Mouse (Mus musculus) kidney, embryonic 14.5 days (tissue): ENCODE measurements around the gene Btg1. TPM values are rescaled to one million over a fixed set of nuclear protein-coding genes. Genes with fewer than 3 reads are reported as not detected.
A peak's percentile ranks its signal among the peaks of the same experiment; 100 is the strongest.

Experiments
- ATAC-seq: fragments of 200-750 bp; cut with Nextera tagmentation; 2 replicates; pipeline ENCODE4 v1.8.0; 2017; ENCODE audit warnings: moderate number of reproducible peaks, mild to moderate bottlenecking, moderate TSS enrichment, moderate library complexity; ENCODE audit not compliant: low FRiP score, low TSS enrichment
- H3K27ac ChIP-seq: fragments of 300-500 bp; sonication (generic); 2 replicates; pipeline ENCODE4 v1.5.1; 2014; ENCODE audit warnings: low read depth, mild to moderate bottlenecking, low read length, moderate library complexity, mixed read lengths
- H3K27me3 ChIP-seq: fragments of 300-500 bp; sonication (generic); 2 replicates; pipeline ENCODE4 v1.6.1; 2014; ENCODE audit warnings: mild to moderate bottlenecking, low read length; ENCODE audit not compliant: control insufficient read depth, insufficient read depth
- H3K36me3 ChIP-seq: fragments of 300-500 bp; sonication (generic); 2 replicates; pipeline ENCODE4 v1.6.1; 2014; ENCODE audit warnings: low read length, mixed read lengths; ENCODE audit not compliant: control insufficient read depth, insufficient read depth
- H3K4me1 ChIP-seq: fragments of 300-500 bp; sonication (generic); 2 replicates; pipeline ENCODE4 v1.6.1; 2014; ENCODE audit warnings: low read length, mixed read lengths; ENCODE audit not compliant: control insufficient read depth, insufficient read depth
- H3K4me2 ChIP-seq: fragments of 300-500 bp; sonication (generic); replicated peaks from 2 replicates; pipeline ENCODE4 v1.6.1; 2014; ENCODE audit warnings: low read depth, mild to moderate bottlenecking, low read length
- H3K4me3 ChIP-seq: fragments of 300-500 bp; sonication (generic); 2 replicates; pipeline ENCODE4 v1.5.1; 2014; ENCODE audit warnings: mild to moderate bottlenecking, low read length
- H3K9ac ChIP-seq: fragments of 300-500 bp; sonication (generic); 2 replicates; pipeline ENCODE4 v1.6.1; 2014; ENCODE audit warnings: low read depth, mild to moderate bottlenecking, low read length, moderate library complexity
- H3K9me3 ChIP-seq: fragments of 300-500 bp; sonication (generic); 2 replicates; pipeline ENCODE4 v1.6.1; 2016; ENCODE audit warnings: low read length; ENCODE audit not compliant: control insufficient read depth
- WGBS: fragments of 180-500 bp; shearing (Covaris S2); extraction: QIAGEN DNeasy Blood & Tissue Kit; methylation state at CpG from one replicate; pipeline ENCODE4 v1.1.7; 2014; 5-methylcytosine and 5-hydroxymethylcytosine counted together
- polyA plus RNA-seq: library from polyadenylated mRNA; unstranded; fragments of >200 nt; fragmentation: Nextera tagmentation; extraction: Ambion mirVana; gene quantifications from 2 replicates; pipeline ENCODE4 v1.2.1, GENCODE M21; 2014

The Btg1 gene
- polyA plus RNA-seq, 1 experiment from 2014 or later = 55.9 TPM

GRCm38 (mm10) chr10:96633145-96633516 lies 16.3 kb downstream of the Btg1 start:
- Histone ChIP-seq H3K4me3 (no peak overlapping the region), H3K36me3 (peaks cover 2% of the 10 kb centered on the region; the same call in 1 of the 2 replicates), H3K27me3 (no peaks in the 10 kb centered on the region), H3K9ac (no peak overlapping the region), H3K4me1 (0 out of 2 replicates have a peak, but pooled peaks cover 2% of the 10 kb centered on the region), H3K9me3 (no peaks in the 10 kb centered on the region), H3K4me2 (no peak overlapping the region), H3K27ac (no peak overlapping the region)
- no peak for ATAC-seq
- WGBS = 81% methylated on average over 4 of the region's 4 CpGs

GRCm38 (mm10) chr10:96635472-96635871 lies 18.7 kb downstream of the Btg1 start:
- Histone ChIP-seq H3K4me3 (no peak overlapping the region), H3K4me1 (0 out of 2 replicates have a peak, but pooled peaks cover 2% of the 10 kb centered on the region), H3K27me3 (no peaks in the 10 kb centered on the region), H3K36me3 (no peaks in the 10 kb centered on the region), H3K4me2 (no peak overlapping the region), H3K27ac (no peak overlapping the region), H3K9ac (no peak overlapping the region), H3K9me3 (no peaks in the 10 kb centered on the region)
- WGBS = 7% methylated on average over 4 of the region's 4 CpGs
- peak; percentile 73; the same call in 1 of the 2 replicates for ATAC-seq

GRCm38 (mm10) chr10:96638477-96638876 lies 21.7 kb downstream of the Btg1 start:
- H3K4me1 ChIP-seq = 0 out of 2 replicates have a peak, but pooled peaks cover 2% of the 10 kb centered on the region
- no peak for ATAC-seq
- no peak overlapping the region for H3K4me3 ChIP-seq
- H3K9me3 ChIP-seq = no peaks in the 10 kb centered on the region
- H3K9ac ChIP-seq = no peak overlapping the region
- H3K4me2 ChIP-seq = no peak overlapping the region
- no peaks in the 10 kb centered on the region for H3K27me3 ChIP-seq
- WGBS = 91% methylated on average over 2 of the region's 2 CpGs
- H3K36me3 ChIP-seq = no peaks in the 10 kb centered on the region
- H3K27ac ChIP-seq = no peak overlapping the region

- H3K9me3 ChIP-seq = no peaks in the 10 kb centered on the region
- H3K4me3 ChIP-seq = no peak overlapping the region
- H3K4me1 ChIP-seq = peaks cover 8% of the 10 kb centered on the region
- no peak overlapping the region for H3K27ac ChIP-seq
- H3K9ac ChIP-seq = no peak overlapping the region
- no peaks in the 10 kb centered on the region for H3K36me3 ChIP-seq
- WGBS = 71% methylated on average over 4 of the region's 4 CpGs
- no peak for ATAC-seq
- no peak overlapping the region for H3K4me2 ChIP-seq
- H3K27me3 ChIP-seq = no peaks in the 10 kb centered on the region
Observed at GRCm38 (mm10) chr10:96642014-96642413, 25.2 kb downstream of the Btg1 start.

GRCm38 (mm10) chr10:96642751-96643150 lies 25.9 kb downstream of the Btg1 start:
- Histone ChIP-seq H3K9ac (no peak overlapping the region), H3K27me3 (no peaks in the 10 kb centered on the region), H3K4me3 (no peak overlapping the region), H3K36me3 (no peaks in the 10 kb centered on the region), H3K27ac (no peak overlapping the region), H3K9me3 (no peaks in the 10 kb centered on the region), H3K4me1 (peaks cover 8% of the 10 kb centered on the region), H3K4me2 (no peak overlapping the region)
- ATAC-seq = no peak
- 66% methylated on average over 6 of the region's 6 CpGs for WGBS

- H3K4me1 ChIP-seq = peaks cover 8% of the 10 kb centered on the region
- no peaks in the 10 kb centered on the region for H3K36me3 ChIP-seq
- no peak overlapping the region for H3K4me2 ChIP-seq
- ATAC-seq = no peak
- 92% methylated on average over 1 of the region's 1 CpGs for WGBS
- H3K9me3 ChIP-seq = no peaks in the 10 kb centered on the region
- H3K9ac ChIP-seq = no peak overlapping the region
- no peak overlapping the region for H3K27ac ChIP-seq
- H3K27me3 ChIP-seq = no peaks in the 10 kb centered on the region
- no peak overlapping the region for H3K4me3 ChIP-seq
Observed at GRCm38 (mm10) chr10:96645183-96645582, 28.4 kb downstream of the Btg1 start.

- Histone ChIP-seq H3K27me3 (no peaks in the 10 kb centered on the region), H3K36me3 (no peaks in the 10 kb centered on the region), H3K4me2 (0 out of 2 replicates have a peak overlapping the region, but pooled peaks have one; percentile 15), H3K4me1 (peaks cover 8% of the 10 kb centered on the region), H3K4me3 (no peak overlapping the region), H3K27ac (0 out of 2 replicates have a peak overlapping the region, but pooled peaks have one; percentile 11), H3K9me3 (no peaks in the 10 kb centered on the region), H3K9ac (no peak overlapping the region)
- ATAC-seq = 0 out of 2 replicates have a peak, but pooled peaks have one; percentile 53
- WGBS = 21% methylated on average over 13 of the region's 13 CpGs
Observed at GRCm38 (mm10) chr10:96646024-96646866, 29.4 kb downstream of the Btg1 start.

GRCm38 (mm10) chr10:96646867-96647462 lies 30.2 kb downstream of the Btg1 start:
- Histone ChIP-seq H3K27ac (no peak overlapping the region), H3K36me3 (no peaks in the 10 kb centered on the region), H3K9ac (no peak overlapping the region), H3K4me1 (peaks cover 8% of the 10 kb centered on the region), H3K9me3 (no peaks in the 10 kb centered on the region), H3K4me2 (0 out of 2 replicates have a peak overlapping the region, but pooled peaks have one; percentile 15), H3K27me3 (no peaks in the 10 kb centered on the region), H3K4me3 (no peak overlapping the region)
- WGBS = 46% methylated on average over 5 of the region's 5 CpGs
- ATAC-seq = 0 out of 2 replicates have a peak, but pooled peaks have one; percentile 20

- no peak overlapping the region for H3K9ac ChIP-seq
- no peak overlapping the region for H3K4me2 ChIP-seq
- H3K9me3 ChIP-seq = no peaks in the 10 kb centered on the region
- 0 out of 2 replicates have a peak overlapping the region, but pooled peaks have one; percentile 30 for H3K27ac ChIP-seq
- no peak for ATAC-seq
- H3K4me3 ChIP-seq = no peak overlapping the region
- H3K4me1 ChIP-seq = peaks cover 8% of the 10 kb centered on the region
- 68% methylated on average over 3 of the region's 3 CpGs for WGBS
- no peaks in the 10 kb centered on the region for H3K36me3 ChIP-seq
- H3K27me3 ChIP-seq = no peaks in the 10 kb centered on the region
Observed at GRCm38 (mm10) chr10:96648161-96648561, 31.4 kb downstream of the Btg1 start.
